Mouse (Mus musculus) heart, embryonic 16.5 days (tissue): ENCODE results near the gene Cfap61. TPM values are rescaled to one million over a fixed set of nuclear protein-coding genes. Genes with fewer than 3 reads are reported as not detected.

Experiments used
- ATAC-seq: fragments of 200-750 bp; cut with Nextera tagmentation; replicated peaks from 2 replicates; pipeline ENCODE4 v1.8.0; 2017; ENCODE audit warnings: moderate number of reproducible peaks; ENCODE audit not compliant: insufficient read depth, low FRiP score; ENCODE audit errors: extremely low read depth
- H3K27ac ChIP-seq: fragments of 300-500 bp; sonication (generic); 2 replicates; pipeline ENCODE4 v1.5.1; 2014; ENCODE audit warnings: mild to moderate bottlenecking, low read length, control low read depth, moderate library complexity
- H3K27me3 ChIP-seq: fragments of 300-500 bp; sonication (generic); 2 replicates; pipeline ENCODE4 v1.6.1; 2014; ENCODE audit warnings: low read length, mixed read lengths; ENCODE audit not compliant: control insufficient read depth, insufficient read depth
- H3K36me3 ChIP-seq: fragments of 300-500 bp; sonication (generic); 2 replicates; pipeline ENCODE4 v1.6.1; 2014; ENCODE audit not compliant: control insufficient read depth, insufficient read depth
- H3K4me1 ChIP-seq: fragments of 300-500 bp; sonication (generic); 2 replicates; pipeline ENCODE4 v1.6.1; 2014; ENCODE audit warnings: low read length, mixed read lengths; ENCODE audit not compliant: control insufficient read depth, insufficient read depth
- H3K4me2 ChIP-seq: fragments of 300-500 bp; sonication (generic); 2 replicates; pipeline ENCODE4 v1.6.1; 2014; ENCODE audit warnings: low read depth, mild to moderate bottlenecking, control low read depth, low read length
- H3K4me3 ChIP-seq: fragments of 300-500 bp; sonication (generic); 2 replicates; pipeline ENCODE4 v1.5.1; 2014; ENCODE audit warnings: mild to moderate bottlenecking, control low read depth, low read length
- H3K9ac ChIP-seq: fragments of 300-500 bp; sonication (generic); 2 replicates; pipeline ENCODE4 v1.6.1; 2014; ENCODE audit warnings: low read length, control low read depth
- H3K9me3 ChIP-seq: fragments of 300-500 bp; sonication (generic); replicated peaks from 2 replicates; pipeline ENCODE4 v1.6.1; 2016; ENCODE audit warnings: low read length; ENCODE audit not compliant: control insufficient read depth
- WGBS: fragments of 180-500 bp; shearing (Covaris S2); extraction: QIAGEN DNeasy Blood & Tissue Kit; methylation state at CpG from one replicate; pipeline ENCODE4 v1.1.7; 2014; 5-methylcytosine and 5-hydroxymethylcytosine counted together
- polyA plus RNA-seq: library from polyadenylated mRNA; unstranded; fragments of >200 nt; fragmentation: Nextera tagmentation; extraction: Ambion mirVana; gene quantifications from 2 replicates; pipeline ENCODE4 v1.2.1, GENCODE M21; 2015

Gene Cfap61
- polyA plus RNA-seq, 1 experiment from 2014 or later: 0.80 TPM

DNA sequence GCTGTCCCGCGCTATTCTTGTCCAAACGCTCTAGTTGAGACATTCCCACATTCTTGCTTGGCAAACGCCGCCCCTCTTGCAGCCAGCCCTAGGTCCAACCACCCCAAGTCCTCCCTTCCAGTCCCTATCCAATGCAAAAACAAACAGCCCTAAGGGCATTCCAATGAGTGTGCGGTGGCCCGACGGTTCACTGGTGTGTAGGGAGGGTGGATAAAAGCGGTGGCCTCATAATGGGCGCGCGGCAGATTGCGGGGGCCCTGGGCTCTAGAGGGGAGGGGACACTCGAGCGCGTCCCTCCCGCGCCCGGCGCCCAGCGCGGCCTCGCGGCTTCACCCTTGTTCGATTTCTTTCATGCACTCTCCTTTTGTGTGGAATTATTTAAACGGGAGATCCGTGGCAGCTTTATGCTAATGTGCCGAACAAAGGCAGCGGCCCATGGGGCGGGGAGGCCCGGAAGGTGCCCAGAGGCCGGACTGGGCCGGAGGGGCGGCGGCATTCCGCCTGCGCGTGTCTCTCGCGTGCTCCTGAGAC, 283.6 kb downstream of the Cfap61 start:
- no peak for ATAC-seq
- H3K4me1 ChIP-seq: peaks cover 25% of the 10 kb centered on the region
- H3K27me3 ChIP-seq: peaks cover 65% of the 10 kb centered on the region
- H3K4me2 ChIP-seq: peak overlapping the region; percentile 54
- no peak overlapping the region for H3K9ac ChIP-seq
- H3K27ac ChIP-seq: no peak overlapping the region
- no peaks in the 10 kb centered on the region for H3K36me3 ChIP-seq
- under 1% methylated on average over 40 of the region's 40 CpGs for WGBS
- no peaks in the 10 kb centered on the region for H3K9me3 ChIP-seq
- peak overlapping the region; percentile 40 for H3K4me3 ChIP-seq

GRCm38 (mm10) chr2:146218881-146219535, 284.4 kb downstream of the Cfap61 start:
- H3K4me2 ChIP-seq: no peak overlapping the region
- no peak for ATAC-seq
- 2% methylated on average over 19 of the region's 19 CpGs for WGBS

DNA sequence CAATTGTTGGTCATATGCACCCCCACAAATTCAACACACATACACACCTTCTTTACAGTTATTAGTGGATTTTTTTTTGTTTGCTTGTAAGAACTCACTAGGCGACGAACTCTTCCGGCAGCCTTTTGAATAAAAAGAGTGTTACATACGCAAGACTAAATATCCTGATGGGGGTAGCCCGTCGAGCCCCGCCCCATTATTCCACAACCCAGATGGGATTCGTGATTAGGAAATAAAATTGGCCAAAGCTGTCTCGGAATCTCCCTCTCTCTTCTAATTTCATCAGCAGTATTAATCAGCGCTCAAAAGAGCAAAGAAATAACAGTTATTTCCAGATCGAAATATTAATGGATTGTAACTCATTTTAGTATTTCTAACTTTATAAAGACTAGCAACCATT, 285.2 kb downstream of the Cfap61 start:
- 12% methylated on average over 11 of the region's 11 CpGs for WGBS
- ATAC-seq: no peak
- peaks cover 27% of the 10 kb centered on the region for H3K4me1 ChIP-seq

More at GRCm38 (mm10) chr2:146218881-146219535, 284.4 kb downstream of the Cfap61 start:
- no peak overlapping the region for H3K4me3 ChIP-seq
- no peak overlapping the region for H3K9ac ChIP-seq
- peaks cover 27% of the 10 kb centered on the region for H3K4me1 ChIP-seq
- H3K27ac ChIP-seq: no peak overlapping the region
- no peaks in the 10 kb centered on the region for H3K9me3 ChIP-seq
- no peaks in the 10 kb centered on the region for H3K36me3 ChIP-seq
- peaks cover 73% of the 10 kb centered on the region for H3K27me3 ChIP-seq

GRCm38 (mm10) chr2:146220591-146221075, 286.0 kb downstream of the Cfap61 start:
- no peak for ATAC-seq
- H3K27me3 ChIP-seq: peaks cover 85% of the 10 kb centered on the region
- 3% methylated on average over 24 of the region's 24 CpGs for WGBS
- H3K9me3 ChIP-seq: no peaks in the 10 kb centered on the region
- H3K4me3 ChIP-seq: peak overlapping the region; percentile 55; the same call in 1 of the 2 replicates
- H3K4me1 ChIP-seq: peaks cover 27% of the 10 kb centered on the region
- H3K4me2 ChIP-seq: peak overlapping the region; percentile 81; the same call in 1 of the 2 replicates
- no peak overlapping the region for H3K9ac ChIP-seq
- no peak overlapping the region for H3K27ac ChIP-seq
- no peaks in the 10 kb centered on the region for H3K36me3 ChIP-seq

More for the DNA sequence above, 285.2 kb downstream of the Cfap61 start:
- Histone ChIP-seq H3K27me3 (peaks cover 79% of the 10 kb centered on the region), H3K27ac (no peak overlapping the region), H3K9ac (no peak overlapping the region), H3K36me3 (no peaks in the 10 kb centered on the region), H3K9me3 (no peaks in the 10 kb centered on the region), H3K4me2 (no peak overlapping the region), H3K4me3 (no peak overlapping the region)

DNA sequence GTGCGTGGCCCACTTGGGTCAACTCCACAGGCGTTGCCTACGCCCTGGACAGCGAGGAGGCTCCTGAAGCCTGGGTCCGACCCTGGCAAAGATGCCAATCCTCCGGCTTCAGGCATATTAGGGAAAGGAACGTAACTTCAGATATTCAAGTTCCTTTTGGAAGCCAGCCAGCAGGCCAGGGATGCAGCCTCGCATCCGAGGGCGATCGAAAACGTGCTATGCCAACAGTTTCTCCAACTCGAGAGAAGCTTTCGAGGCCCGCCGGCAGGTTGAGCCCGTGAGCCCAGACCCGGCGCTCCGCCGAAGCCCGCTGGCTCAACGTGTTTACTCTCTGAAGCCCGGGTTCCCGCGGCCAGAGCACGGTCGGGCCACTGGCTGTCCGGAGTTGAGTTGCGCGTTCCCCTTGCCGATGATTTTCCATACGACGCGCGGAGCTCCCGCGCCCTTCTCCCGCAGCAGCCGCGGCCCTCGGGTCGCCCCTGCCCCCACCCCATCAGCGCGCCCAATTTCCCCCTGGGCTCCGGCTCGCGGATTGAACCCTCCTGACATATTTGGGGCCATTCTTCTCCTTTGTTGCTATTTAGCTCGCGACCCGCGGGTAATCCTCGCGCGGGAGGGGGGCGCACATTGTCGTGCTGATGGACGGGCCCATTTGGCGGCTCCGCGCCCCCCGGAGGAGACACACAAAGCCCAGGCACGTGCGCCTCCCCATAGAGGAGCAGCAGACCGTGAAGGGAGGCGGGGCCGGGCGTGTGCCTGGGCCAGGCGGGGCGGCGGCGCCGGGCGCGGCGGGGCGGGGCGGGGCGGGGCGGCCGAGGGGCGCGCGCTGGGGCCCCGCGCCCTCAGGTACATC, 286.7 kb downstream of the Cfap61 start, which contains the start of gene Insm1:
TSS of gene Insm1 (plus strand) at position 846 of the 853 bp plus-strand sequence.
- no peak within 1 kb of the TSS for H3K9ac ChIP-seq
- 1% methylated on average over 77 of the region's 86 CpGs for WGBS

DNA sequence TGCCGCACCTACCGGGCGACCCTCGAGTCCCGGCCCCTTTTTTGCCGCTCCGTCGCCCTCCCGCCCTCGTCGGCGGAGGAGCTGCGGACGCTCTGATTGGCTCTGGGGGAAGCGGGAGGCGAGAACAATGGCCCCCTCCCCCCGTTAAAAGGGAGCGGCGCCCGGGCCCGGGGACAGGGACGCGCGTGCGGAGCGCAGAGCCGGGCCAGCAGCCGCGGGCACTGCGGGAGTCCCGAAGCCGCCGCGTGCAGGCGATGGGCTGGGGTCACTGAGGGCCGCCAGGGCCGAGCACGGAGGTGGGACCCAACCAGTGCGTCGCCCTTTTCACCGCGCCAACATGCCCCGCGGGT, 287.3 kb downstream of the Cfap61 start:
- H3K4me3 ChIP-seq: peak overlapping the region; percentile 55
- ATAC-seq: 0 out of 2 replicates have a peak, but pooled peaks have one; percentile 15
- H3K27ac ChIP-seq: no peak overlapping the region
- peaks cover 27% of the 10 kb centered on the region for H3K4me1 ChIP-seq
- H3K9me3 ChIP-seq: no peaks in the 10 kb centered on the region
- WGBS: under 1% methylated on average over 42 of the region's 44 CpGs
- peak overlapping the region; percentile 81 for H3K4me2 ChIP-seq
- no peaks in the 10 kb centered on the region for H3K36me3 ChIP-seq
- no peak overlapping the region for H3K9ac ChIP-seq
- peaks cover 87% of the 10 kb centered on the region for H3K27me3 ChIP-seq

More for the DNA sequence above, 286.7 kb downstream of the Cfap61 start, which contains the start of gene Insm1:
- Histone ChIP-seq H3K27me3 (peaks cover 85% of the 10 kb centered on the region), H3K4me3 (peak within 1 kb of the TSS; percentile 55), H3K4me1 (peaks cover 27% of the 10 kb centered on the region), H3K36me3 (no peaks in the 10 kb centered on the region), H3K9me3 (no peaks in the 10 kb centered on the region), H3K4me2 (peak within 1 kb of the TSS; percentile 81), H3K27ac (no peak within 1 kb of the TSS)
- no peak; the same call in 1 of the 2 replicates for ATAC-seq

DNA sequence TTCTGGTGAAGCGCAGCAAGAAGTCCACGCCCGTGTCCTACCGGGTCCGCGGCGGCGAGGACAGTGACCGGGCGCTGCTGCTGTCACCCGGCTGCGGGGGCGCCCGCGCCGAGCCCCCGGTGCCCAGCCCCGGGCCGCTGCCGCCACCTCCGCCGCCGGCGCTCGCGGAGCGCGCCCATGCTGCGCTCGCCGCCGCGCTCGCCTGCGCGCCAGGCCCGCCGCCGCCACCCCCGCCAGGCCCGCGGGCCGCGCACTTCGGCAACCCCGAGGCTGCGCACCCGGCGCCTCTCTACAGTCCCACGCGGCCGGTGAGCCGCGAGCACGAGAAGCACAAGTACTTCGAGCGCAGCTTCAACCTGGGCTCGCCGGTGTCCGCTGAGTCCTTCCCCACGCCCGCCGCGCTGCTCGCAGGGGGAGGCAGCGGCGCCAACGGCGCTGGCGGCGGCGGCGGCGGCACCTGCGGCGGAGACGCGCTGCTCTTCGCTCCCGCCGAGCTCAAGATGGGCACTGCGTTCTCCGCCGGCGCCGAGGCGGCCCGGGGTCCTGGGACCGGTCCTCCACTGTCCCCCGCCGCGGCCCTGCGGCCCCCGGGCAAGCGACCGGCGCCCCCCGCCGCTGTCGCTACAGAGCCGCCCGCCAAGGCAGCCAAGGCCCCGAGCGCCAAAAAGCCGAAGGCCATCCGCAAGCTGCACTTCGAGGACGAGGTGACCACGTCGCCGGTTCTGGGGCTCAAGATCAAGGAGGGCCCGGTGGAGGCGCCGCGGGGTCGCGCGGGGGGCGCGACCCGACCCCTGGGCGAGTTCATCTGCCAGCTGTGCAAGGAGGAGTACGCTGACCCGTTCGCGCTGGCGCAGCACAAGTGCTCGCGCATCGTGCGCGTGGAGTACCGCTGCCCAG, 287.9 kb downstream of the Cfap61 start:
- Histone ChIP-seq H3K27me3 (peaks cover 90% of the 10 kb centered on the region), H3K36me3 (no peaks in the 10 kb centered on the region), H3K27ac (no peak overlapping the region), H3K4me2 (peak overlapping the region; percentile 81), H3K4me1 (peaks cover 23% of the 10 kb centered on the region), H3K9ac (no peak overlapping the region), H3K9me3 (no peaks in the 10 kb centered on the region), H3K4me3 (peak overlapping the region; percentile 55)
- ATAC-seq: 0 out of 2 replicates have a peak, but pooled peaks have one; percentile 5
- under 1% methylated on average over 123 of the region's 133 CpGs for WGBS

DNA sequence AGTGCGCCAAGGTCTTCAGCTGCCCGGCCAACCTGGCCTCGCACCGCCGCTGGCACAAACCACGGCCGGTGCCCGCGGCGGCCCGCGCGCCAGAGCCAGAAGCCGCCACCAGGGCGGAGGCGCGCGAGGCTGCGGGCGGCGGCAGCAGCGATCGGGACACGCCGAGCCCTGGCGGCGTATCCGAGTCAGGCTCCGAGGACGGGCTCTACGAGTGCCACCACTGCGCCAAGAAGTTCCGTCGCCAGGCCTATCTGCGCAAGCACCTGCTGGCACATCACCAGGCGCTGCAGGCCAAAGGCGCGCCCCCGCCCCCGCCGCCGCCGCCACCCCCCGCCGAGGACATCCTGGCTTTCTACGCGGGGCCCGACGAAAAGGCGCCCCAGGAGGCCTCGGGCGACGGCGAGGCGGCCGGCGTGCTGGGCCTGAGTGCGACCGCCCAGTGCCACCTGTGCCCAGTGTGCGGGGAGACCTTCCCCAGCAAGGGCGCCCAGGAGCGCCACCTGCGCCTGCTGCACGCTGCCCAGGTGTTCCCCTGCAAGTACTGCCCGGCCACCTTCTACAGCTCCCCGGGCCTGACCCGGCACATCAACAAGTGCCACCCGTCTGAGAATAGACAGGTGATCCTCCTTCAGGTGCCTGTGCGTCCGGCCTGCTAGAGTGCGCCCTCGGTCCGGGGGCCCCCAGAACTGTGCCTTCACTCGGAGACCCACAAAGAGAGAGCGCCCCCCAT, 288.8 kb downstream of the Cfap61 start:
- Histone ChIP-seq H3K4me3 (peak overlapping the region; percentile 55), H3K4me2 (peak overlapping the region; percentile 81), H3K36me3 (no peaks in the 10 kb centered on the region), H3K27me3 (peaks cover 89% of the 10 kb centered on the region), H3K4me1 (peaks cover 16% of the 10 kb centered on the region), H3K27ac (no peak overlapping the region), H3K9me3 (no peaks in the 10 kb centered on the region), H3K9ac (no peak overlapping the region)
- 1% methylated on average over 75 of the region's 75 CpGs for WGBS
- ATAC-seq: no peak
